In genomic region chr17:57228873-57229272, GRCm38 (mm10) we compare ENCODE assay signal across 27 mouse cellular contexts. TPM values are rescaled to one million over a fixed set of nuclear protein-coding genes. Genes with fewer than 3 reads are reported as not detected.
DNase-seq lines count a peak whose midpoint lies in the region; ATAC-seq and TF ChIP-seq lines count a peak whose summit lies in the region.
"Had no signal": no experiment of that assay in that cellular context is flagged by ENCODE, and none has a peak within 500 bp of the region (broad histone marks: within the 10 kb centered on the region; RNA-seq: fewer than 3 reads in every experiment).

No protein-coding gene starts in this region.

- H3K4me3 ChIP-seq in liver, embryonic 13.5 days (replicated peaks), result no peak overlapping the region
- H3K4me3 ChIP-seq in liver, embryonic 11.5 days (ENCODE audit: low read depth, low read length), result no peak overlapping the region
- H3K4me3 ChIP-seq in bone marrow, adult 2 months (replicated peaks; ENCODE audit: control insufficient read depth, low read depth, low read length), result no peak overlapping the region
- no peak overlapping the region for H3K4me3 ChIP-seq in liver, embryonic 16.5 days (ENCODE audit: low read depth, low read length)
- no peak overlapping the region for H3K4me3 ChIP-seq in hindbrain, embryonic 16.5 days (ENCODE audit: low read length)
- H3K4me3 ChIP-seq: embryonic facial prominence, embryonic 10.5 days; embryonic facial prominence, embryonic 13.5 days; erythroblast, embryonic 14.5 days; forebrain, embryonic 12.5 days; forebrain, embryonic 15.5 days; hindbrain, embryonic 12.5 days; hindbrain, embryonic 15.5 days had no signal

- H3K9ac ChIP-seq in liver, embryonic 13.5 days, result no peak overlapping the region
- H3K9ac ChIP-seq in liver, embryonic 11.5 days (ENCODE audit: low read depth, low read length), result no peak overlapping the region
- no peak overlapping the region for H3K9ac ChIP-seq in liver, embryonic 16.5 days (ENCODE audit: low read depth, low read length)
- no peak overlapping the region for H3K9ac ChIP-seq in hindbrain, embryonic 16.5 days (ENCODE audit: low read depth, low read length)
- H3K9ac ChIP-seq: embryonic facial prominence, embryonic 13.5 days; forebrain, embryonic 12.5 days; forebrain, embryonic 15.5 days; hindbrain, embryonic 12.5 days; hindbrain, embryonic 15.5 days had no signal

- peaks cover 10% of the 10 kb centered on the region; the same call in 1 of the 2 replicates for H3K27me3 ChIP-seq in liver, embryonic 13.5 days
- peaks cover 5% of the 10 kb centered on the region for H3K27me3 ChIP-seq in liver, embryonic 11.5 days (replicated peaks; ENCODE audit: control insufficient read depth, insufficient read depth, low read length)
- no peaks in the 10 kb centered on the region for H3K27me3 ChIP-seq in liver, embryonic 16.5 days (ENCODE audit: control insufficient read depth, insufficient read depth, low read depth, low read length)
- no peaks in the 10 kb centered on the region for H3K27me3 ChIP-seq in hindbrain, embryonic 16.5 days (replicated peaks; ENCODE audit: control insufficient read depth, insufficient read depth, low read length)
- H3K27me3 ChIP-seq: forebrain, embryonic 15.5 days had no signal

- peaks cover under 1% of the 10 kb centered on the region; the same call in 1 of the 2 replicates for H3K36me3 ChIP-seq in liver, embryonic 13.5 days
- H3K36me3 ChIP-seq in liver, embryonic 11.5 days (ENCODE audit: control insufficient read depth, insufficient read depth, low read length), result no peaks in the 10 kb centered on the region
- no peaks in the 10 kb centered on the region for H3K36me3 ChIP-seq in liver, embryonic 16.5 days (ENCODE audit: control insufficient read depth, insufficient read depth)
- H3K36me3 ChIP-seq in hindbrain, embryonic 16.5 days (ENCODE audit: control insufficient read depth, insufficient read depth, low read length), result no peaks in the 10 kb centered on the region
- H3K36me3 ChIP-seq: embryonic facial prominence, embryonic 10.5 days; embryonic facial prominence, embryonic 13.5 days; forebrain, embryonic 12.5 days; forebrain, embryonic 15.5 days; hindbrain, embryonic 12.5 days; hindbrain, embryonic 15.5 days had no signal

- no peaks in the 10 kb centered on the region for H3K9me3 ChIP-seq in liver, embryonic 13.5 days (replicated peaks)
- H3K9me3 ChIP-seq in liver, embryonic 11.5 days (ENCODE audit: control insufficient read depth, low read length), result no peaks in the 10 kb centered on the region
- H3K9me3 ChIP-seq in liver, embryonic 16.5 days (replicated peaks; ENCODE audit: control insufficient read depth, low read length), result no peaks in the 10 kb centered on the region
- H3K9me3 ChIP-seq in hindbrain, embryonic 16.5 days (ENCODE audit: control insufficient read depth, low read length), result no peaks in the 10 kb centered on the region
- H3K9me3 ChIP-seq: embryonic facial prominence, embryonic 10.5 days; embryonic facial prominence, embryonic 13.5 days; forebrain, embryonic 12.5 days; forebrain, embryonic 15.5 days; hindbrain, embryonic 12.5 days; hindbrain, embryonic 15.5 days had no signal

- TF ChIP-seq CTCF in bone marrow, adult 2 months (IDR thresholded peaks at IDR 0.05; ENCODE audit: control insufficient read depth, insufficient read depth, low read length), result no peak

- WGBS in liver, embryonic 13.5 days (ENCODE audit: insufficient replicate concordance), result 58% methylated on average over 3 of the region's 3 CpGs
- 77% methylated on average over 3 of the region's 3 CpGs for WGBS in liver, embryonic 11.5 days
- WGBS in bone marrow, adult 2 months, result 71% methylated on average over 3 of the region's 3 CpGs
- WGBS in liver, embryonic 16.5 days (ENCODE audit: insufficient replicate concordance), result 47% methylated on average over 3 of the region's 3 CpGs
- 89% methylated on average over 3 of the region's 3 CpGs for whole genome bisulfite sequencing in hindbrain, embryonic 16.5 days

- peak overlapping the region; percentile 59; the same call in 1 of the 2 replicates for H3K27ac ChIP-seq in liver, embryonic 13.5 days
- H3K27ac ChIP-seq in liver, embryonic 11.5 days (ENCODE audit: low read depth, low read length), result no peak overlapping the region
- H3K27ac ChIP-seq in bone marrow, adult 2 months (ENCODE audit: control insufficient read depth, insufficient read depth, low read depth, low read length, poor library complexity), result peak overlapping the region; percentile 8; the same call in 1 of the 2 replicates
- H3K27ac ChIP-seq in liver, embryonic 16.5 days (ENCODE audit: low read length), result peak overlapping the region; percentile 68; the same call in 1 of the 2 replicates
- H3K27ac ChIP-seq in hindbrain, embryonic 16.5 days (ENCODE audit: low read depth, low read length), result no peak overlapping the region
- H3K27ac ChIP-seq: embryonic facial prominence, embryonic 10.5 days; embryonic facial prominence, embryonic 13.5 days; forebrain, embryonic 12.5 days; forebrain, embryonic 15.5 days; hindbrain, embryonic 12.5 days; hindbrain, embryonic 15.5 days had no signal

- no peak for ATAC-seq in liver, embryonic 13.5 days (ENCODE audit: low read depth)
- no peak for ATAC-seq in liver, embryonic 11.5 days (replicated peaks; ENCODE audit: low FRiP score)
- ATAC-seq in liver, embryonic 16.5 days (ENCODE audit: low read depth), result no peak
- ATAC-seq in hindbrain, embryonic 16.5 days, result no peak
- ATAC-seq: activated CD4-positive, CD25-positive, alpha-beta regulatory T cell, adult 4 months; CD4-positive, CD25-positive, alpha-beta regulatory T cell, adult 4 months; forebrain, embryonic 15.5 days had no signal

- no peak overlapping the region for H3K4me2 ChIP-seq in liver, embryonic 13.5 days
- no peak overlapping the region for H3K4me2 ChIP-seq in liver, embryonic 11.5 days
- no peak overlapping the region for H3K4me2 ChIP-seq in liver, embryonic 16.5 days (ENCODE audit: low read depth, low read length)
- no peak overlapping the region for H3K4me2 ChIP-seq in hindbrain, embryonic 16.5 days (ENCODE audit: low read length)
- H3K4me2 ChIP-seq: embryonic facial prominence, embryonic 13.5 days; forebrain, embryonic 12.5 days; forebrain, embryonic 15.5 days; heart, embryonic 11.5 days; hindbrain, embryonic 12.5 days; hindbrain, embryonic 15.5 days had no signal

- TF ChIP-seq POLR2A in bone marrow, adult 2 months (IDR thresholded peaks at IDR 0.05; ENCODE audit: borderline replicate concordance, control insufficient read depth, low read depth, low read length), result no peak

- DNase-seq in liver, embryonic 13.5 days, result no peak
- DNase-seq in liver, embryonic 11.5 days (ENCODE audit: low spot score), result no peak
- no peak for DNase-seq in thymus, postnatal 0 days (ENCODE audit: low spot score)
- DNase-seq: adrenal gland, adult 8-10 months; adrenal gland, postnatal 25 days; cerebellum, adult 11 months; cerebellum, adult 2 months; cerebellum, adult 9-11 months; cerebellum, postnatal 25 days; embryo, embryonic 11 days; gastrocnemius, postnatal 14 days had no signal

- H3K4me1 ChIP-seq in liver, embryonic 13.5 days (replicated peaks), result peaks cover 43% of the 10 kb centered on the region
- peaks cover 5% of the 10 kb centered on the region for H3K4me1 ChIP-seq in liver, embryonic 11.5 days (replicated peaks; ENCODE audit: control insufficient read depth, insufficient read depth, low read length)
- peaks cover 9% of the 10 kb centered on the region for H3K4me1 ChIP-seq in bone marrow, adult 2 months (ENCODE audit: control insufficient read depth, insufficient read depth, low read length)
- H3K4me1 ChIP-seq in liver, embryonic 16.5 days (ENCODE audit: control insufficient read depth, low read depth, low read length), result peaks cover 20% of the 10 kb centered on the region
- H3K4me1 ChIP-seq in hindbrain, embryonic 16.5 days (ENCODE audit: control insufficient read depth, insufficient read depth, low read depth, low read length), result no peaks in the 10 kb centered on the region
- H3K4me1 ChIP-seq: embryonic facial prominence, embryonic 13.5 days; forebrain, embryonic 12.5 days; forebrain, embryonic 15.5 days; hindbrain, embryonic 12.5 days; hindbrain, embryonic 15.5 days had no signal

RNA-seq across cellular contexts. Expression of gene C3, which starts 0.9 kb away (rescaled TPM):
- polyA plus RNA-seq in liver, embryonic 13.5 days (2015; fragmentation: Nextera tagmentation; extraction: Ambion mirVana), result 98.2 and 119 TPM in 2 replicates
- polyA plus RNA-seq in liver, embryonic 11.5 days (2014; fragmentation: Nextera tagmentation; extraction: Ambion mirVana), result 71.7 and 82.8 TPM in 2 replicates
- polyA plus RNA-seq in bone marrow, adult 2 months (2011; ENCODE audit: insufficient read depth, insufficient read length, low replicate concordance, missing spikeins), result 68.1 and 221 TPM in 2 replicates
- 494 and 609 TPM in 2 replicates for polyA plus RNA-seq in liver, embryonic 16.5 days (2015; fragmentation: Nextera tagmentation; extraction: Ambion mirVana)
- 5.0 and 5.4 TPM in 2 replicates for polyA plus RNA-seq in thymus, postnatal 0 days (2015; fragmentation: Nextera tagmentation; extraction: Ambion mirVana)
- 2.1 TPM in 2 replicates for polyA plus RNA-seq in hindbrain, embryonic 16.5 days (2015; fragmentation: Nextera tagmentation; extraction: Ambion mirVana)

RNA-seq across cellular contexts. Expression of gene Gpr108, which starts 19.4 kb away (rescaled TPM):
- 13.7 and 15.2 TPM in 2 replicates for polyA plus RNA-seq in liver, embryonic 13.5 days (2015; fragmentation: Nextera tagmentation; extraction: Ambion mirVana)
- polyA plus RNA-seq in liver, embryonic 11.5 days (2014; fragmentation: Nextera tagmentation; extraction: Ambion mirVana), result 26.5 and 30.7 TPM in 2 replicates
- 15.7 and 37.5 TPM in 2 replicates for polyA plus RNA-seq in bone marrow, adult 2 months (2011; ENCODE audit: insufficient read depth, insufficient read length, low replicate concordance, missing spikeins)
- polyA plus RNA-seq in liver, embryonic 16.5 days (2015; fragmentation: Nextera tagmentation; extraction: Ambion mirVana), result 11.4 and 12.6 TPM in 2 replicates
- 37.3 and 40.0 TPM in 2 replicates for polyA plus RNA-seq in thymus, postnatal 0 days (2015; fragmentation: Nextera tagmentation; extraction: Ambion mirVana)
- polyA plus RNA-seq in hindbrain, embryonic 16.5 days (2015; fragmentation: Nextera tagmentation; extraction: Ambion mirVana), result 22.8 and 24.2 TPM in 2 replicates

RNA-seq across cellular contexts. Expression of gene Trip10, which starts 20.4 kb away (rescaled TPM):
- polyA plus RNA-seq in liver, embryonic 13.5 days (2015; fragmentation: Nextera tagmentation; extraction: Ambion mirVana), result 10.4 and 11.9 TPM in 2 replicates
- polyA plus RNA-seq in liver, embryonic 11.5 days (2014; fragmentation: Nextera tagmentation; extraction: Ambion mirVana), result 25.5 and 25.9 TPM in 2 replicates
- polyA plus RNA-seq in bone marrow, adult 2 months (2011; ENCODE audit: insufficient read depth, insufficient read length, low replicate concordance, missing spikeins), result 7.0 and 15.4 TPM in 2 replicates
- polyA plus RNA-seq in liver, embryonic 16.5 days (2015; fragmentation: Nextera tagmentation; extraction: Ambion mirVana), result 10.4 TPM in 2 replicates
- polyA plus RNA-seq in thymus, postnatal 0 days (2015; fragmentation: Nextera tagmentation; extraction: Ambion mirVana), result 15.7 and 18.2 TPM in 2 replicates
- 10.1 and 11.6 TPM in 2 replicates for polyA plus RNA-seq in hindbrain, embryonic 16.5 days (2015; fragmentation: Nextera tagmentation; extraction: Ambion mirVana)

RNA-seq across cellular contexts. Expression of gene Tnfsf14, which starts 34.9 kb away (rescaled TPM):
- 1.4 and 1.8 TPM in 2 replicates for polyA plus RNA-seq in liver, embryonic 13.5 days (2015; fragmentation: Nextera tagmentation; extraction: Ambion mirVana)
- 0.73 and 1.2 TPM in 2 replicates for polyA plus RNA-seq in liver, embryonic 11.5 days (2014; fragmentation: Nextera tagmentation; extraction: Ambion mirVana)
- 7.0 and 12.8 TPM in 2 replicates for polyA plus RNA-seq in bone marrow, adult 2 months (2011; ENCODE audit: insufficient read depth, insufficient read length, low replicate concordance, missing spikeins)
- 1.3 and 1.4 TPM in 2 replicates for polyA plus RNA-seq in liver, embryonic 16.5 days (2015; fragmentation: Nextera tagmentation; extraction: Ambion mirVana)
- polyA plus RNA-seq in thymus, postnatal 0 days (2015; fragmentation: Nextera tagmentation; extraction: Ambion mirVana), result 3.4 and 4.7 TPM in 2 replicates
- polyA plus RNA-seq in hindbrain, embryonic 16.5 days (2015; fragmentation: Nextera tagmentation; extraction: Ambion mirVana), result not detected in 2 replicates
- polyA plus RNA-seq: C2C12; cerebellum, adult 2 months; embryonic facial prominence, embryonic 10.5 days; embryonic facial prominence, embryonic 13.5 days; forebrain, embryonic 15.5 days; heart, embryonic 14.5 days; heart, postnatal 0 days; hindbrain, embryonic 12.5 days had no signal

RNA-seq across cellular contexts. Expression of gene Vav1, which starts 50.0 kb away (rescaled TPM):
- polyA plus RNA-seq in liver, embryonic 13.5 days (2015; fragmentation: Nextera tagmentation; extraction: Ambion mirVana), result 11.6 and 12.5 TPM in 2 replicates
- 18.7 and 20.6 TPM in 2 replicates for polyA plus RNA-seq in liver, embryonic 11.5 days (2014; fragmentation: Nextera tagmentation; extraction: Ambion mirVana)
- polyA plus RNA-seq in bone marrow, adult 2 months (2011; ENCODE audit: insufficient read depth, insufficient read length, low replicate concordance, missing spikeins), result 67.9 and 112 TPM in 2 replicates
- polyA plus RNA-seq in liver, embryonic 16.5 days (2015; fragmentation: Nextera tagmentation; extraction: Ambion mirVana), result 13.7 and 14.4 TPM in 2 replicates
- polyA plus RNA-seq in thymus, postnatal 0 days (2015; fragmentation: Nextera tagmentation; extraction: Ambion mirVana), result 131 and 133 TPM in 2 replicates
- polyA plus RNA-seq in hindbrain, embryonic 16.5 days (2015; fragmentation: Nextera tagmentation; extraction: Ambion mirVana), result 1.4 and 1.7 TPM in 2 replicates
- polyA plus RNA-seq: C2C12 had no signal

Comparison
In these comparisons a context has a peak if more than half of its experiments do, and no peak if none do; other contexts are left out.
1. H3K27ac ChIP-seq: peak in liver, embryonic 13.5 days (single experiment), bone marrow, adult 2 months (single experiment) and liver, embryonic 16.5 days (single experiment); none in liver, embryonic 11.5 days (single experiment) and hindbrain, embryonic 16.5 days (single experiment).
2. RNA of gene C3, which starts 0.9 kb away (polyA plus RNA-seq): 494 to 609 TPM in liver, embryonic 16.5 days, 68.1 to 221 TPM in bone marrow, adult 2 months, 98.2 to 119 TPM in liver, embryonic 13.5 days and 71.7 to 82.8 TPM in liver, embryonic 11.5 days; 5.0 to 5.4 TPM in thymus, postnatal 0 days and 2.1 TPM in hindbrain, embryonic 16.5 days; every median in the first group is over 10 times any median in the second.